Mouse (Mus musculus): ENCODE results near the gene Mlst8. TPM values are rescaled to one million over a fixed set of nuclear protein-coding genes. Genes with fewer than 3 reads are reported as not detected.

Mlst8 gene
- polyA plus RNA-seq (2012; ENCODE audit: low replicate concordance) = 5.3 and 8.0 TPM in 2 replicates

GRCm38 (mm10) chr17:24478663-24479380, at the start of gene Mlst8:
Gene Mlst8, minus strand, starts transcription at chr17:24479078.

GRCm38 (mm10) chr17:24527723-24528559, 49.1 kb upstream of the Mlst8 start, which contains the start of gene Traf7:
Gene Traf7, minus strand, starts transcription at chr17:24527938.

GRCm38 (mm10) chr17:24488186-24488661, 9.3 kb upstream of the Mlst8 start, which contains the start of gene Caskin1:
Gene Caskin1, plus strand, starts transcription at chr17:24488601.

GRCm38 (mm10) chr17:24473612-24474275, 5.1 kb downstream of the Mlst8 start, which contains the start of gene Bricd5:
Gene Bricd5, plus strand, starts transcription at chr17:24473884.

GRCm38 (mm10) chr17:24469910-24470602, 8.8 kb downstream of the Mlst8 start, which contains the start of the genes E4f1 and Pgp:
Gene E4f1, minus strand, starts transcription at chr17:24470313.
Gene Pgp, plus strand, starts transcription at chr17:24470392.

GRCm38 (mm10) chr17:24442632-24443155, 36.2 kb downstream of the Mlst8 start, which contains the start of gene Dnase1l2:
Gene Dnase1l2, minus strand, starts transcription at chr17:24443105.

GRCm38 (mm10) chr17:24426471-24427169, 52.3 kb downstream of the Mlst8 start, which contains the start of gene Eci1:
Gene Eci1, plus strand, starts transcription at chr17:24426641.

Other genes starting within 250 kb of the Mlst8 start
- 7.7 and 18.3 TPM in 2 replicates for gene Ccnf, start 227.6 kb downstream of the Mlst8 start, polyA plus RNA-seq (2012; ENCODE audit: low replicate concordance)
- not detected in 2 replicates for gene Abca17, start 128.0 kb downstream of the Mlst8 start, polyA plus RNA-seq (2012; ENCODE audit: low replicate concordance)
- 21.5 and 52.7 TPM in 2 replicates for gene Abca3, start 127.1 kb downstream of the Mlst8 start, polyA plus RNA-seq (2012; ENCODE audit: low replicate concordance)
- gene Rnps1, start 64.5 kb downstream of the Mlst8 start, polyA plus RNA-seq (2012; ENCODE audit: low replicate concordance) = 102 and 132 TPM in 2 replicates
- 29.8 and 42.0 TPM in 2 replicates for gene Eci1, start 52.4 kb downstream of the Mlst8 start, polyA plus RNA-seq (2012; ENCODE audit: low replicate concordance)
- gene Dnase1l2, start 36.0 kb downstream of the Mlst8 start, polyA plus RNA-seq (2012; ENCODE audit: low replicate concordance) = 0.31 and 0.68 TPM in 2 replicates
- 32.1 and 40.4 TPM in 2 replicates for gene E4f1, start 8.8 kb downstream of the Mlst8 start, polyA plus RNA-seq (2012; ENCODE audit: low replicate concordance)
- gene Pgp, start 8.7 kb downstream of the Mlst8 start, polyA plus RNA-seq (2012; ENCODE audit: low replicate concordance) = 27.9 and 34.1 TPM in 2 replicates
- gene Bricd5, start 5.2 kb downstream of the Mlst8 start, polyA plus RNA-seq (2012; ENCODE audit: low replicate concordance) = 0.24 and 0.74 TPM in 2 replicates
- gene Caskin1, start 9.5 kb upstream of the Mlst8 start, polyA plus RNA-seq (2012; ENCODE audit: low replicate concordance) = 0.02 and 0.07 TPM in 2 replicates
- 156 and 190 TPM in 2 replicates for gene Traf7, start 48.9 kb upstream of the Mlst8 start, polyA plus RNA-seq (2012; ENCODE audit: low replicate concordance)
- gene Rab26, start 55.1 kb upstream of the Mlst8 start, polyA plus RNA-seq (2012; ENCODE audit: low replicate concordance) = 0.76 and 1.9 TPM in 2 replicates
- 24.7 and 24.9 TPM in 2 replicates for gene Pkd1, start 70.8 kb upstream of the Mlst8 start, polyA plus RNA-seq (2012; ENCODE audit: low replicate concordance)
- 37.6 and 45.7 TPM in 2 replicates for gene Tsc2, start 153.6 kb upstream of the Mlst8 start, polyA plus RNA-seq (2012; ENCODE audit: low replicate concordance)
- 3.8 and 6.9 TPM in 2 replicates for gene Nthl1, start 153.6 kb upstream of the Mlst8 start, polyA plus RNA-seq (2012; ENCODE audit: low replicate concordance)
- gene Slc9a3r2, start 171.2 kb upstream of the Mlst8 start, polyA plus RNA-seq (2012; ENCODE audit: low replicate concordance) = 3.8 and 6.4 TPM in 2 replicates
- gene Npw, start 179.4 kb upstream of the Mlst8 start, polyA plus RNA-seq (2012; ENCODE audit: low replicate concordance) = 0.36 and 0.52 TPM in 2 replicates
- 56.2 and 93.5 TPM in 2 replicates for gene Zfp598, start 190.6 kb upstream of the Mlst8 start, polyA plus RNA-seq (2012; ENCODE audit: low replicate concordance)
- gene Syngr3, start 210.9 kb upstream of the Mlst8 start, polyA plus RNA-seq (2012; ENCODE audit: low replicate concordance) = 0.15 and 0.24 TPM in 2 replicates
- 52.3 and 54.6 TPM in 2 replicates for gene Gfer, start 217.1 kb upstream of the Mlst8 start, polyA plus RNA-seq (2012; ENCODE audit: low replicate concordance)
- gene Noxo1, start 217.2 kb upstream of the Mlst8 start, polyA plus RNA-seq (2012; ENCODE audit: low replicate concordance) = 5.9 and 10.3 TPM in 2 replicates
- gene Tbl3, start 228.6 kb upstream of the Mlst8 start, polyA plus RNA-seq (2012; ENCODE audit: low replicate concordance) = 8.7 and 12.3 TPM in 2 replicates
- 0.16 and 0.36 TPM in 2 replicates for gene Rnf151, start 239.0 kb upstream of the Mlst8 start, polyA plus RNA-seq (2012; ENCODE audit: low replicate concordance)
- 42.1 and 88.6 TPM in 2 replicates for gene Rps2, start 239.0 kb upstream of the Mlst8 start, polyA plus RNA-seq (2012; ENCODE audit: low replicate concordance)
- 220 and 325 TPM in 2 replicates for gene Ndufb10, start 245.4 kb upstream of the Mlst8 start, polyA plus RNA-seq (2012; ENCODE audit: low replicate concordance)
- gene Rpl3l, start 248.7 kb upstream of the Mlst8 start, polyA plus RNA-seq (2012; ENCODE audit: low replicate concordance) = 0.31 and 0.38 TPM in 2 replicates

All from hematopoietic multipotent progenitor cell, adult 10-12 weeks (in vitro differentiated cells).